Mouse (Mus musculus): ENCODE results near the gene Patl2.

DNA sequence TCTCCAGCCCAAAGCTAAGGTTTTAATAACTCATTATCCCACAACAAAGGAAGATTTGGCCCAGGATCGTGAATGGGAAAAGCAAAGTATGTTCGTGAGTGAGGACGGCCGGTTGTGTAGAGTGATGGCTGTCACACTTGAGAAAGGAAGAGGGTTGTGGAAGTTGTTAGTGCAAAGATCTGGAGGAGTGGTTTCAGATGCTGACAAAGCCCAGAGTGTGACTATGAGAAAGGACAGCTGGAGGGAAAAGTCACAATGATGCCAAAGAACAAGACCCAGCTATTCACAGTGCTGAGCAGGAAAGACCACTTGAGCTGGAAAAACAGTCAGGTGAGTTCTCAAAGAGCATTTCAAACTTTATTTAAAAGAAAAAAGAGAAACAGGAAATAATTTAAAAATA is 76.3 kb downstream of the Patl2 start:
- TF ChIP-seq CTCF (IDR thresholded peaks at IDR 0.05; ENCODE audit: low read depth, low read length): no peak
- TF ChIP-seq TAL1 (conservative IDR thresholded peaks at IDR 0.05; ENCODE audit: low read depth, low read length): no peak
- TF ChIP-seq GATA1 (IDR thresholded peaks at IDR 0.05; ENCODE audit: borderline replicate concordance, low read length): no peak

All from G1E (cell line).